Mouse (Mus musculus): ENCODE measurements around the gene Ccno. TPM values are rescaled to one million over a fixed set of nuclear protein-coding genes. Genes with fewer than 3 reads are reported as not detected.

The Ccno gene
- total and polyA plus RNA-seq, 2 experiments from 2014 or later = 0.14 TPM; not detected in 1

- no peak overlapping the region for H3K4me3 ChIP-seq (ENCODE audit: low read depth, low read length)
- no peak overlapping the region for H3K27ac ChIP-seq (ENCODE audit: low read depth)
- H3K27me3 ChIP-seq (ENCODE audit: control insufficient read depth, insufficient read depth, low read length) = no peaks in the 10 kb centered on the region
- 89% methylated on average over 5 of the region's 5 CpGs for WGBS
- no peaks in the 10 kb centered on the region for H3K9me3 ChIP-seq (replicated peaks; ENCODE audit: control insufficient read depth, low read length)
- H3K9ac ChIP-seq (replicated peaks; ENCODE audit: low read depth, low read length) = no peak overlapping the region
- peaks cover 52% of the 10 kb centered on the region for H3K36me3 ChIP-seq (replicated peaks; ENCODE audit: control insufficient read depth, insufficient read depth, low read length)
- ATAC-seq (ENCODE audit: insufficient read depth, low read depth) = no peak
- no peak overlapping the region for H3K4me2 ChIP-seq (ENCODE audit: low read depth, low read length)
- DNase-seq (ENCODE audit: low spot score) = no peak
- no peaks in the 10 kb centered on the region for H3K4me1 ChIP-seq (ENCODE audit: control insufficient read depth, insufficient read depth)
- TF ChIP-seq EP300 (IDR thresholded peaks at IDR 0.05; ENCODE audit: low read depth) (no peak), CTCF (IDR thresholded peaks at IDR 0.05; ENCODE audit: low read depth) (no peak)
Observed at GRCm38 (mm10) chr13:112963081-112963480, 24.5 kb upstream of the Ccno start.

- ATAC-seq (ENCODE audit: insufficient read depth, low read depth) (no peak), DNase-seq (ENCODE audit: low spot score) (no peak)
- H3K27me3 ChIP-seq (ENCODE audit: control insufficient read depth, insufficient read depth, low read length) = no peaks in the 10 kb centered on the region
- no peaks in the 10 kb centered on the region for H3K4me1 ChIP-seq (ENCODE audit: control insufficient read depth, insufficient read depth)
- peaks cover 52% of the 10 kb centered on the region for H3K36me3 ChIP-seq (replicated peaks; ENCODE audit: control insufficient read depth, insufficient read depth, low read length)
- H3K4me2 ChIP-seq (ENCODE audit: low read depth, low read length) = no peak overlapping the region
- TF ChIP-seq EP300 (IDR thresholded peaks at IDR 0.05; ENCODE audit: low read depth) = no peak
- no peak for TF ChIP-seq CTCF (IDR thresholded peaks at IDR 0.05; ENCODE audit: low read depth)
- H3K4me3 ChIP-seq (ENCODE audit: low read depth, low read length) = no peak overlapping the region
- no peak overlapping the region for H3K27ac ChIP-seq (ENCODE audit: low read depth)
- 88% methylated on average over 12 of the region's 12 CpGs for WGBS
- H3K9me3 ChIP-seq (replicated peaks; ENCODE audit: control insufficient read depth, low read length) = no peaks in the 10 kb centered on the region
- no peak overlapping the region for H3K9ac ChIP-seq (replicated peaks; ENCODE audit: low read depth, low read length)
Observed at GRCm38 (mm10) chr13:112964421-112964820, 23.2 kb upstream of the Ccno start.

DNA sequence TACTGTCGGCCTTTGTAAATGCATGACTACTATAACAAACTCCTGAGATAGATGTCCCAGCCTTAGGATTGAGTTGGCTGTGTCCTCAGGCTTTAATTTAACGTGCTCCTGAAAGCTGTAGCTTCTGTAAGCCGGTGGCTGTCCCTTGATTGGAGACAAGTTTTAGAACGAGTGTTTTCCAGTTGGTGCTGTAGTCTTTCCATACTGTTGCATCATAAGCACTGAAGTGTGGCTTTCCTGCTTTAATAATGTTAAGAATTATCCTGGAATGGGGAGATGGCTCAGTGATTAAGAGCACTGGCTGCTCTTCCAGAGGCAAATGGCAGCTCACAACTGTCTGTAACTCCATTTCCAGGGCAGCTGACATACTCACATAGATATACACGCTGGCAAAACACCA is 20.3 kb upstream of the Ccno start:
- H3K27me3 ChIP-seq (ENCODE audit: control insufficient read depth, insufficient read depth, low read length) = no peaks in the 10 kb centered on the region
- H3K36me3 ChIP-seq (replicated peaks; ENCODE audit: control insufficient read depth, insufficient read depth, low read length) = peaks cover 44% of the 10 kb centered on the region
- no peak overlapping the region for H3K4me2 ChIP-seq (ENCODE audit: low read depth, low read length)
- H3K9ac ChIP-seq (replicated peaks; ENCODE audit: low read depth, low read length) = no peak overlapping the region
- TF ChIP-seq CTCF (IDR thresholded peaks at IDR 0.05; ENCODE audit: low read depth) (no peak), EP300 (IDR thresholded peaks at IDR 0.05; ENCODE audit: low read depth) (no peak)
- no peak overlapping the region for H3K4me3 ChIP-seq (ENCODE audit: low read depth, low read length)
- DNase-seq (ENCODE audit: low spot score) = no peak
- no peaks in the 10 kb centered on the region for H3K9me3 ChIP-seq (replicated peaks; ENCODE audit: control insufficient read depth, low read length)
- 92% methylated on average over 5 of the region's 5 CpGs for WGBS
- H3K27ac ChIP-seq (ENCODE audit: low read depth) = no peak overlapping the region
- no peaks in the 10 kb centered on the region for H3K4me1 ChIP-seq (ENCODE audit: control insufficient read depth, insufficient read depth)
- no peak for ATAC-seq (ENCODE audit: insufficient read depth, low read depth)

DNA sequence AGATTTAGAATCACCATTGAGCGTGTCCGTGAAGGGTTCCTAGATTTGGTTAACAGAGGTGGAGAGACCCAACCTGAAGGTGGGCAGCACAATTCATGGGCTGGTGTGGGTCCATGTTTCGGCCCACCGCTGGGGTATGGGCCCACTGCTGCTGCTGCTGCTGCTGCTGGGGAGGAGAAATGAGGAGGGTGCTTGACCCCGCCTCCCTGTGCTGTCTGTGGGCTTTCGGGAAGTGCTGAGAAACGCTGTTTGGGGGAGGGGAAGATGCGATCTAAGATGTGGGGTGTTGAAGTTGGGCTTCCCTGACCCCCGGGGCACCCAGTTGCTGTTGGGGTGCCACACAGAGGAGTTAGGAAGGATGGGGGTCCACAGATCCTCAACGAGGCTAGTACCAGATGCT is 10.9 kb upstream of the Ccno start:
- H3K4me2 ChIP-seq (ENCODE audit: low read depth, low read length) = no peak overlapping the region
- WGBS = 32% methylated on average over 10 of the region's 10 CpGs
- no peak for TF ChIP-seq EP300 (IDR thresholded peaks at IDR 0.05; ENCODE audit: low read depth)
- no peak for TF ChIP-seq CTCF (IDR thresholded peaks at IDR 0.05; ENCODE audit: low read depth)

GRCm38 (mm10) chr13:112985605-112986450 is 1.8 kb upstream of the Ccno start:
- Histone ChIP-seq H3K9me3 (replicated peaks; ENCODE audit: control insufficient read depth, low read length) (no peaks in the 10 kb centered on the region), H3K27ac (ENCODE audit: low read depth) (no peak overlapping the region), H3K9ac (replicated peaks; ENCODE audit: low read depth, low read length) (no peak overlapping the region), H3K36me3 (replicated peaks; ENCODE audit: control insufficient read depth, insufficient read depth, low read length) (no peaks in the 10 kb centered on the region), H3K4me1 (ENCODE audit: control insufficient read depth, insufficient read depth) (peaks cover 14% of the 10 kb centered on the region), H3K4me3 (ENCODE audit: low read depth, low read length) (no peak overlapping the region), H3K27me3 (ENCODE audit: control insufficient read depth, insufficient read depth, low read length) (peaks cover 71% of the 10 kb centered on the region), H3K4me2 (ENCODE audit: low read depth, low read length) (no peak overlapping the region)
- ATAC-seq (ENCODE audit: insufficient read depth, low read depth) (no peak), DNase-seq (ENCODE audit: low spot score) (no peak)
- TF ChIP-seq CTCF (IDR thresholded peaks at IDR 0.05; ENCODE audit: low read depth) = no peak
- WGBS = 17% methylated on average over 18 of the region's 18 CpGs

More for the DNA sequence above, 10.9 kb upstream of the Ccno start:
- no peaks in the 10 kb centered on the region for H3K9me3 ChIP-seq (replicated peaks; ENCODE audit: control insufficient read depth, low read length)
- ATAC-seq (ENCODE audit: insufficient read depth, low read depth) = no peak
- H3K4me3 ChIP-seq (ENCODE audit: low read depth, low read length) = no peak overlapping the region
- no peaks in the 10 kb centered on the region for H3K4me1 ChIP-seq (ENCODE audit: control insufficient read depth, insufficient read depth)
- H3K9ac ChIP-seq (replicated peaks; ENCODE audit: low read depth, low read length) = no peak overlapping the region
- no peak for DNase-seq (ENCODE audit: low spot score)
- no peak overlapping the region for H3K27ac ChIP-seq (ENCODE audit: low read depth)
- H3K36me3 ChIP-seq (replicated peaks; ENCODE audit: control insufficient read depth, insufficient read depth, low read length) = no peaks in the 10 kb centered on the region
- peaks cover 31% of the 10 kb centered on the region; the same call in 1 of the 2 replicates for H3K27me3 ChIP-seq (ENCODE audit: control insufficient read depth, insufficient read depth, low read length)

Data from heart, postnatal 0 days (tissue).